In genomic region chr16:18175817-18176541, GRCm38 (mm10) we compare ENCODE assay signal across 14 mouse cellular contexts. TPM values are rescaled to one million over a fixed set of nuclear protein-coding genes. Genes with fewer than 3 reads are reported as not detected.
DNase-seq lines count a peak whose midpoint lies in the region; ATAC-seq and TF ChIP-seq lines count a peak whose summit lies in the region.
"Had no signal": no experiment of that assay in that cellular context is flagged by ENCODE, and none has a peak within 500 bp of the region (broad histone marks: within the 10 kb centered on the region; RNA-seq: fewer than 3 reads in every experiment).

No protein-coding gene starts in this region.

- peak; percentile 47 to 57 for DNase-seq in cerebellum, postnatal 25 days
- DNase-seq in cerebellum, adult 11 months: no peak
- DNase-seq in right cerebral cortex, adult 18-20 months: peak; percentile 46
- no peak for DNase-seq in right cerebral cortex, postnatal 4 days
- DNase-seq in limb, embryonic 14.5 days (ENCODE audit: low spot score): peak; percentile 52
- no peak for DNase-seq in T-cell, adult 2 months (ENCODE audit: low spot score)
- DNase-seq: forebrain, postnatal 0 days; lung, adult 2 months had no signal

- no peak for TF ChIP-seq POLR2A in limb, embryonic 14.5 days (IDR thresholded peaks at IDR 0.05; ENCODE audit: borderline replicate concordance, extremely low read depth, insufficient read depth, insufficient read length)

- no peaks in the 10 kb centered on the region for H3K9me3 ChIP-seq in limb, embryonic 14.5 days (ENCODE audit: control insufficient read depth, low read length)
- H3K9me3 ChIP-seq in stomach, embryonic 16.5 days (replicated peaks; ENCODE audit: control insufficient read depth, low read length): no peaks in the 10 kb centered on the region
- H3K9me3 ChIP-seq: heart, embryonic 13.5 days had no signal

- H3K36me3 ChIP-seq in limb, embryonic 14.5 days (ENCODE audit: control insufficient read depth, insufficient read depth, low read length): no peaks in the 10 kb centered on the region
- H3K36me3 ChIP-seq in stomach, embryonic 16.5 days (ENCODE audit: control insufficient read depth, insufficient read depth, low read length): no peaks in the 10 kb centered on the region
- H3K36me3 ChIP-seq: heart, embryonic 13.5 days had no signal

- ATAC-seq in limb, embryonic 14.5 days (ENCODE audit: low FRiP score, low read depth): peak; percentile 69; the same call in 1 of the 2 replicates
- ATAC-seq in stomach, embryonic 16.5 days (ENCODE audit: insufficient read depth, low FRiP score): 0 out of 2 replicates have a peak, but pooled peaks have one; percentile 26
- no peak for ATAC-seq in monocyte, adult 5-6 weeks (replicated peaks; ENCODE audit: insufficient number of reproducible peaks, low FRiP score, low TSS enrichment, poor library complexity, severe bottlenecking)
- ATAC-seq: CD4-positive, CD25-positive, alpha-beta regulatory T cell, adult 4 months; forebrain, postnatal 0 days had no signal

- no peaks in the 10 kb centered on the region for H3K27me3 ChIP-seq in limb, embryonic 14.5 days (ENCODE audit: control insufficient read depth, insufficient read depth, low read length)
- peaks cover 2% of the 10 kb centered on the region; the same call in 1 of the 2 replicates for H3K27me3 ChIP-seq in stomach, embryonic 16.5 days (ENCODE audit: control insufficient read depth, insufficient read depth, low read length)

- H3K4me3 ChIP-seq in limb, embryonic 14.5 days (replicated peaks; ENCODE audit: low read length): no peak overlapping the region
- no peak overlapping the region for H3K4me3 ChIP-seq in stomach, embryonic 16.5 days (replicated peaks; ENCODE audit: low read length)
- H3K4me3 ChIP-seq: heart, embryonic 13.5 days had no signal

- H3K4me2 ChIP-seq in limb, embryonic 14.5 days (replicated peaks; ENCODE audit: low read depth, low read length, severe bottlenecking): no peak overlapping the region
- H3K4me2 ChIP-seq in stomach, embryonic 16.5 days (ENCODE audit: low read depth, low read length): no peak overlapping the region
- H3K4me2 ChIP-seq: heart, embryonic 13.5 days had no signal

- WGBS in limb, embryonic 14.5 days: 22% methylated on average over 6 of the region's 6 CpGs
- 30% methylated on average over 6 of the region's 6 CpGs for WGBS in stomach, embryonic 16.5 days

- H3K9ac ChIP-seq in limb, embryonic 14.5 days (ENCODE audit: low read depth, low read length, severe bottlenecking): 0 out of 2 replicates have a peak overlapping the region, but pooled peaks have one; percentile 16
- H3K9ac ChIP-seq in stomach, embryonic 16.5 days (ENCODE audit: low read length): peak overlapping the region; percentile 35; the same call in 1 of the 2 replicates
- H3K9ac ChIP-seq: forebrain, postnatal 0 days; heart, embryonic 13.5 days had no signal

- H3K27ac ChIP-seq in limb, embryonic 14.5 days (replicated peaks; ENCODE audit: low read depth, low read length): 0 out of 2 replicates have a peak overlapping the region, but pooled peaks have one; percentile 19
- H3K27ac ChIP-seq in stomach, embryonic 16.5 days (ENCODE audit: low read length): peak overlapping the region; percentile 51
- H3K27ac ChIP-seq: heart, embryonic 13.5 days had no signal

- peaks cover 11% of the 10 kb centered on the region for H3K4me1 ChIP-seq in limb, embryonic 14.5 days (ENCODE audit: control insufficient read depth, insufficient read depth, low read length)
- H3K4me1 ChIP-seq in stomach, embryonic 16.5 days (ENCODE audit: control insufficient read depth, insufficient read depth, low read length): peaks cover 31% of the 10 kb centered on the region

RNA-seq across cellular contexts. Expression of gene Ccdc188, which starts 41.7 kb away (rescaled TPM):
- not detected in 2 replicates for polyA plus RNA-seq in limb, embryonic 14.5 days (2012; rRNA removed)
- polyA plus RNA-seq in limb, embryonic 14.5 days (2014; fragmentation: Nextera tagmentation; extraction: Ambion mirVana): not detected in 2 replicates
- not detected in 2 replicates for polyA plus RNA-seq in stomach, embryonic 16.5 days (2015; fragmentation: Nextera tagmentation; extraction: Ambion mirVana)
- total RNA-seq in monocyte, adult 5-6 weeks (2017): not detected in 3 replicates
- total RNA-seq: forebrain, postnatal 0 days had no signal
- polyA plus RNA-seq: CD4-positive, CD25-positive, alpha-beta regulatory T cell, adult 4 months; embryonic facial prominence, embryonic 11.5 days; heart, embryonic 13.5 days; large intestine, adult 2 months; lung, adult 2 months had no signal

RNA-seq across cellular contexts. Expression of gene Rtn4r, which starts 48.5 kb away (rescaled TPM):
- polyA plus RNA-seq in limb, embryonic 14.5 days (2012; rRNA removed): 17.3 and 25.0 TPM in 2 replicates
- polyA plus RNA-seq in limb, embryonic 14.5 days (2014; fragmentation: Nextera tagmentation; extraction: Ambion mirVana): 7.6 and 8.7 TPM in 2 replicates
- 0.84 and 1.0 TPM in 2 replicates for polyA plus RNA-seq in stomach, embryonic 16.5 days (2015; fragmentation: Nextera tagmentation; extraction: Ambion mirVana)
- 0.38 TPM in 1 of 3 replicates, not detected in the others for total RNA-seq in monocyte, adult 5-6 weeks (2017)
- polyA plus RNA-seq: CD4-positive, CD25-positive, alpha-beta regulatory T cell, adult 4 months had no signal

RNA-seq across cellular contexts. Expression of gene Zdhhc8, which starts 59.0 kb away (rescaled TPM):
- polyA plus RNA-seq in limb, embryonic 14.5 days (2012; rRNA removed): 68.2 and 103 TPM in 2 replicates
- 23.1 and 25.3 TPM in 2 replicates for polyA plus RNA-seq in limb, embryonic 14.5 days (2014; fragmentation: Nextera tagmentation; extraction: Ambion mirVana)
- polyA plus RNA-seq in stomach, embryonic 16.5 days (2015; fragmentation: Nextera tagmentation; extraction: Ambion mirVana): 5.0 and 6.9 TPM in 2 replicates
- 0.76 to 6.5 TPM (median 1.2 TPM) in 3 replicates for total RNA-seq in monocyte, adult 5-6 weeks (2017)

Comparison
In these comparisons a context has a peak if more than half of its experiments do, and no peak if none do; other contexts are left out.
1. DNase-seq: peak in cerebellum, postnatal 25 days (2 of 2), right cerebral cortex, adult 18-20 months (single experiment) and limb, embryonic 14.5 days (single experiment); none in cerebellum, adult 11 months (single experiment), right cerebral cortex, postnatal 4 days (single experiment) and T-cell, adult 2 months (single experiment).